Mouse (Mus musculus) lung, embryonic 14.5 days (tissue): ENCODE results near the gene Klhl3. TPM values are rescaled to one million over a fixed set of nuclear protein-coding genes. Genes with fewer than 3 reads are reported as not detected.

Experiments used
- ATAC-seq: fragments of 200-750 bp; cut with Nextera tagmentation; 2 replicates; pipeline ENCODE4 v1.8.0; 2017; ENCODE audit warnings: mild to moderate bottlenecking, moderate TSS enrichment, moderate library complexity; ENCODE audit not compliant: insufficient read depth
- DNase-seq: peaks from one replicate; pipeline ENCODE4 v3.0.0-alpha.2; 2015
- H3K27ac ChIP-seq: fragments of 300-500 bp; sonication (generic); 2 replicates; pipeline ENCODE4 v1.5.1; 2014; ENCODE audit warnings: low read depth, mild to moderate bottlenecking, moderate library complexity
- H3K27me3 ChIP-seq: fragments of 300-500 bp; sonication (generic); 2 replicates; pipeline ENCODE4 v1.6.1; 2014; ENCODE audit warnings: low read length, control low read depth; ENCODE audit not compliant: insufficient read depth
- H3K36me3 ChIP-seq: fragments of 300-500 bp; sonication (generic); 2 replicates; pipeline ENCODE4 v1.6.1; 2014; ENCODE audit warnings: control low read depth; ENCODE audit not compliant: insufficient read depth
- H3K4me1 ChIP-seq: fragments of 300-500 bp; sonication (generic); 2 replicates; pipeline ENCODE4 v1.6.1; 2014; ENCODE audit warnings: antibody characterized with exemption, control low read depth; ENCODE audit not compliant: insufficient read depth
- H3K4me2 ChIP-seq: fragments of 300-500 bp; sonication (generic); 2 replicates; pipeline ENCODE4 v1.6.1; 2014; ENCODE audit warnings: mild to moderate bottlenecking
- H3K4me3 ChIP-seq: fragments of 300-500 bp; sonication (generic); 2 replicates; pipeline ENCODE4 v1.5.1; 2014; ENCODE audit warnings: low read depth, low read length
- H3K9ac ChIP-seq: fragments of 300-500 bp; sonication (generic); 2 replicates; pipeline ENCODE4 v1.6.1; 2014
- H3K9me3 ChIP-seq: fragments of 300-500 bp; sonication (generic); 2 replicates; pipeline ENCODE4 v1.6.1; 2016; ENCODE audit warnings: low read depth, low read length, control low read depth
- CTCF ChIP-seq: IDR thresholded peaks from 2 replicates; pipeline ENCODE4 v1.5.1; 2016; ENCODE audit warnings: antibody characterized with exemption, low read depth
- WGBS: fragments of 180-500 bp; shearing (Covaris S2); extraction: QIAGEN DNeasy Blood & Tissue Kit; methylation state at CpG from one replicate; pipeline ENCODE4 v1.1.7; 2014; 5-methylcytosine and 5-hydroxymethylcytosine counted together
- polyA plus RNA-seq: library from polyadenylated mRNA; unstranded; fragments of >200 nt; fragmentation: Nextera tagmentation; extraction: Ambion mirVana; gene quantifications from 2 replicates; pipeline ENCODE4 v1.2.1, GENCODE M21; 2014

The Klhl3 gene
- polyA plus RNA-seq, 1 experiment from 2014 or later: 3.9 TPM

DNA sequence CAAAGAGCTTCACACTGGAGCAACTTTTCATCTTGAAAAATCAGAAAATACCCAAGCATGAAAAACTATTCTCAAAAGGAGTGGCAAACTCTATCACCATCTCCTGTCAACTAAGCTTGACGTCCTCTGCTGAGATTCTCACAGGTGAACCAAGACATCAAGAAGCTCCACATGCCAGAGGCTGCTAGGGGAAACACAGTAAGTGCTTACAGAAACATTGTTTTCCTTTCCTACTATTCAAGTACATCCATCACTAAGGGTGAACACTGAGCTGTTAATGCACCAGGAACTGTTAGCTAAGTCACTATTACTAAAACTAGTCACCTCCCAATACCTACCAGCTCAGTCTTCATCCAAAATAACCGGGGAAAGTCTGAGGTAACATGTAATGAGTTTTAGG lies 11.6 kb upstream of the Klhl3 start:
- no peak overlapping the region for H3K9ac ChIP-seq
- H3K4me2 ChIP-seq: peak overlapping the region; percentile 82
- peaks cover 18% of the 10 kb centered on the region for H3K4me1 ChIP-seq
- 0 out of 2 replicates have a peak overlapping the region, but pooled peaks have one; percentile 95 for H3K4me3 ChIP-seq
- H3K27me3 ChIP-seq: no peaks in the 10 kb centered on the region
- no peak overlapping the region for H3K27ac ChIP-seq
- H3K9me3 ChIP-seq: no peaks in the 10 kb centered on the region
- peaks cover 25% of the 10 kb centered on the region for H3K36me3 ChIP-seq
- WGBS: 50% methylated on average over 2 of the region's 2 CpGs
- no peak for DNase-seq
- TF ChIP-seq CTCF: no peak
- ATAC-seq: no peak

DNA sequence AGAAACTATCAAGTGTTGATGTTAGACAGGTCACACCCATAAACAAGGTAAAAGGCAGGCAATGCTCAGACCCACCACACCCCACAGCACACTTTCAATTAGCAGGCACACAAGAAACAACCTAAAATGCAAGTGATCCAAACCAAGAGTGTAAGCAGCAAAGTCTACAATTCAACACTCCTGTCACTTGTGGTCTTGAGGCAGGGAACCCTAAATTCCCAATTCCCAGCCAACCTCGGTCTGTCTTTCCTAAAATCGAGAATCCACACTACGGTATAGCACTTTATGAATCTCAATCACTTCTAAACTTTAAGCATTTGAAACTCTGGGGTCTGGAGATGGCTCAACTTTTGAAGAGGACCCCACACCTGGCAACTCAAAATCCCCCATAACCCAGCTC lies 10.9 kb upstream of the Klhl3 start:
- Histone ChIP-seq H3K36me3 (peaks cover 25% of the 10 kb centered on the region), H3K4me2 (peak overlapping the region; percentile 15; the same call in 1 of the 2 replicates)

DNA sequence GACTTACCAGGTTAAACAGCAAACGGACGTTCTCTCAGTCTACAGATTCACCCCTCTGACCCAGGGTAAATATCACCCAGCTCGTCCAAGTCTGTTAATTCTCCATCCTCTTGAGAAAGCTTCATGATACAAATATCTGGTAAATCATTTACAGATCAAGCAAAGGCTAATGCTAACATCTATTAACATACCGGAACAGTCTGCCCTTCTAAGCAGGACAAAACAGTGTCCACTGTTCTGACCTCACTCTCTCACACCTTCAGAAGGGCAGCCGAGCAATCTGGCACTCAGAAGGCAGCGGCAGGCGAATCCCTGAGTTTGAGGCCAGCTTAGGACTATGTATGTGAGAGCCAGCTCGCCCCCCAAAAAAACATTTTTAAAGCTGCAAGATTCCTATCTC lies 10.0 kb upstream of the Klhl3 start:
- TF ChIP-seq CTCF: no peak
- Histone ChIP-seq H3K36me3 (peaks cover 25% of the 10 kb centered on the region), H3K4me1 (peaks cover 18% of the 10 kb centered on the region), H3K9ac (no peak overlapping the region; the same call in 1 of the 2 replicates), H3K27ac (peak overlapping the region; percentile 27; the same call in 1 of the 2 replicates), H3K27me3 (no peaks in the 10 kb centered on the region), H3K9me3 (no peaks in the 10 kb centered on the region), H3K4me2 (peak overlapping the region; percentile 1; the same call in 1 of the 2 replicates), H3K4me3 (no peak overlapping the region)
- DNase-seq (no peak), ATAC-seq (no peak)
- WGBS: 36% methylated on average over 8 of the region's 8 CpGs

More for the DNA sequence above, 10.9 kb upstream of the Klhl3 start:
- WGBS: 76% methylated on average over 3 of the region's 3 CpGs
- no peaks in the 10 kb centered on the region for H3K9me3 ChIP-seq
- DNase-seq: no peak
- ATAC-seq: no peak
- no peak overlapping the region; the same call in 1 of the 2 replicates for H3K9ac ChIP-seq
- H3K27ac ChIP-seq: no peak overlapping the region
- peaks cover 18% of the 10 kb centered on the region for H3K4me1 ChIP-seq
- H3K27me3 ChIP-seq: no peaks in the 10 kb centered on the region
- no peak overlapping the region for H3K4me3 ChIP-seq
- TF ChIP-seq CTCF: no peak

DNA sequence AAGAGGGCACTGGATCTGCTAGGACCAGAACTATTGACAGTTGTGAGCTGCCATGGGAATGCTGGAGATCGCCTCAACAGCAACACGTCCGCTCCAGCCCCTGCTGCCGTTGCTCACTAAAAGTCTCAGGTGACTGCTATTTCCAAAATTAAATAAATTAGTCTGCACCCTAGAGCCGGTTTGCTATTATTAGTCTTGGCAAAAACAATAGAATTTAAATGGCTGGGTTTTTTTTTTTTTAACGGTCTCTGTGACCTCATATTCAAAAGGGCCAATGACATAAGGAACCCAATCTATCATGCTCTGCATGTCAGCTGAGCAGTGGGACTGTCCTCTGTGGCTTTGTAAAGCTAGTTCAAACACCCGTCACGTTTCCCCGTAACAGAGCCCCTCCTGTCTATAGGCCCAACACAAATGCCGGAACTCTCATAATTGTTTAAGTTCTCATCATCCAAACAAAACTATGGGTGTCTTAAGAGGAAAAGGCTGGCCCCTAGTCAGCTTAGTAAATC lies 9.4 kb upstream of the Klhl3 start:
- Histone ChIP-seq H3K27me3 (no peaks in the 10 kb centered on the region), H3K4me3 (no peak overlapping the region), H3K9me3 (no peaks in the 10 kb centered on the region), H3K36me3 (peaks cover 25% of the 10 kb centered on the region), H3K27ac (no peak overlapping the region), H3K4me1 (peaks cover 18% of the 10 kb centered on the region), H3K4me2 (no peak overlapping the region), H3K9ac (no peak overlapping the region)
- TF ChIP-seq CTCF: no peak
- 45% methylated on average over 10 of the region's 10 CpGs for WGBS
- DNase-seq (peak; percentile 56), ATAC-seq (no peak)

DNA sequence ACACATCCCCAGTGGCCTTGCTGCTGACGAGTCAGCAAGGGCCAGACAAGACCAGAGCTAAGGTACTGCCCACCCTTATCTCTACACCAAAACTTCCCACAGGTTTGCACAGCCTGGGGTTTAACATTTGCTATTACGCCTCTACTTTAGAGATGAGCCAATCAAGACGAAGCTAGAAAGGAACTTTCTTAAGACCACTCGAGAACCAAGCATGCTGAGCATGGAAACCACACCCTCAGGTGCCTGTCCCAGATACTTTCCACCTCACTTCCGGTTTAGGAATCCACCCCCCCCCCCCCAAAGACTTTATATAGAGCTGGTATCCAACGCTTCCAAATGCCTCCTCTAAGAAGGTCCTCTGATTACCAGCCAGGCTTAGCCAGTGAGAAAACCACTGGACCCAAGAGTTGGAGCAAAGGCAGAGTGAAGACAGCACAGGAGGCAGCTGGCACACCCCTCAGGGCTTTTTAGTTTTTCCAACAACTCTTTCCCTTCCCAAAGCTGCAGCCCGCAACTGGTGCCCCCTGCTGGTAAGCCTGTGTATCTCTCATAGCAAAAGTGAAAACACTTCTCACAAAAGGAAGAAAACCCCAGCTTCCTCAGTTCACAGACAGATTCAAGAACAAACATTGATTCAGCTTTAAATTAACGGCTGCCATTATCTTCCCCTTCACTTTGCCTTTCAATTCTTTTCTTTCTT lies 4.1 kb upstream of the Klhl3 start:
- Histone ChIP-seq H3K9ac (no peak overlapping the region), H3K4me1 (peaks cover 2% of the 10 kb centered on the region), H3K27ac (no peak overlapping the region), H3K36me3 (no peaks in the 10 kb centered on the region), H3K9me3 (no peaks in the 10 kb centered on the region), H3K27me3 (no peaks in the 10 kb centered on the region), H3K4me2 (no peak overlapping the region), H3K4me3 (no peak overlapping the region)
- ATAC-seq (no peak), DNase-seq (peak; percentile 71)
- 56% methylated on average over 8 of the region's 8 CpGs for WGBS
- TF ChIP-seq CTCF: peak; percentile 72

DNA sequence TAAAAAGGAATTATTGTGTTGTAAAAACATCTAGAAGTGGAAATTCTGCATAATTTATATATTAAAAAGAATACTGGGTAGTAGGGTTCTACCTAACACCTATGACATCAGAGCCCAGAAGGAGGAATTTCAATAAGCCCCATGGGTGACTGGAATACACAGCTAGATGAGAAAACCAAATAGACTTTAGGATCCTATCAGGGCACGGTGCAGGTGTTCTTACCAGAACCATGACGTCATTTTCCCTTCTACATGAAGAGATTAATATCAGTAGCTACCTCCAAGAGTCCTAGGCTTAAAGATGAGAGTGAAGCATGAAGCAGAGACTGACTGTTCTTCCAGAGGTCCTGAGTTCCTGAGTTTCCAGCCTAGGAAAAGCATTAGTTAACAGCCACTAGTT lies 3.4 kb upstream of the Klhl3 start:
- no peak overlapping the region for H3K9ac ChIP-seq
- ATAC-seq: no peak

DNA sequence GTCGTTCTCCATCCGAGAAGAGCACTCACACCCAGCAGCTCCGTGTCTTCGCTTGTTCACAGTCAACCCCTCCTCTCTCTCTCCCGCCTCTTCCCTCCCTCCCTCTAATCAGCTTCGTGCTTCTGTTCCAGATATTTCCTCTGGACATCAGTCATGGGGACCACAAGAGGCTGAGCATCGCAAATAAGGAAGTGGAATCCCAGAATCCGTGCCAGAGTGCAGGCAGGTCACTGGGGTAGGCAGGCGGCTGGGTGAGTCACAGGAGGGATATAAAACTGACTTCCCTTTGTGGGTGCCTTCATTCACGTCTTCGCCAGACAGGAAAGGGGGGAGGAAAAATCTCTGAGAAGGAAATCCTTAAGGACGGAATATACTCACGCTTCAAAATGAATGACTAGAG lies 1.8 kb upstream of the Klhl3 start:
- no peaks in the 10 kb centered on the region for H3K27me3 ChIP-seq
- peak; percentile 73 for DNase-seq
- H3K4me2 ChIP-seq: no peak overlapping the region
- no peak overlapping the region; the same call in 1 of the 2 replicates for H3K27ac ChIP-seq
- no peak overlapping the region for H3K4me3 ChIP-seq
- peak; percentile 45 for ATAC-seq
- TF ChIP-seq CTCF: no peak
- 25% methylated on average over 13 of the region's 13 CpGs for WGBS
- H3K4me1 ChIP-seq: peaks cover 5% of the 10 kb centered on the region; the same call in 1 of the 2 replicates
- no peaks in the 10 kb centered on the region for H3K9me3 ChIP-seq
- no peak overlapping the region for H3K9ac ChIP-seq
- no peaks in the 10 kb centered on the region for H3K36me3 ChIP-seq

More for the DNA sequence above, 3.4 kb upstream of the Klhl3 start:
- no peak overlapping the region for H3K4me2 ChIP-seq
- H3K4me3 ChIP-seq: no peak overlapping the region
- no peaks in the 10 kb centered on the region for H3K27me3 ChIP-seq
- 70% methylated on average over 2 of the region's 2 CpGs for WGBS
- no peaks in the 10 kb centered on the region for H3K9me3 ChIP-seq
- no peak overlapping the region for H3K27ac ChIP-seq
- no peak for TF ChIP-seq CTCF
- peaks cover 5% of the 10 kb centered on the region; the same call in 1 of the 2 replicates for H3K4me1 ChIP-seq
- DNase-seq: no peak
- H3K36me3 ChIP-seq: no peaks in the 10 kb centered on the region
